Mouse (Mus musculus): ENCODE data around the gene Arntl2.

- TF ChIP-seq CTCF (IDR thresholded peaks at IDR 0.05; ENCODE audit: extremely low read depth, insufficient read depth, low read length) (no peak), POLR2A (IDR thresholded peaks at IDR 0.05; ENCODE audit: extremely low read depth, insufficient read depth, low read length) (no peak)
These were observed 81.0 kb downstream of the Arntl2 start for GRCm38 (mm10) chr6:146876820-146877219.

All from cortical plate, adult 2 months (tissue).